Mouse (Mus musculus) G1E (cell line): ENCODE results near the gene Afmid.

Experiments
- CTCF ChIP-seq: IDR thresholded peaks from 2 replicates; pipeline ENCODE4 v1.5.1; 2012; ENCODE audit warnings: low read depth, low read length, inconsistent platforms, mixed read lengths
- GATA1 ChIP-seq: IDR thresholded peaks from 2 replicates; pipeline ENCODE4 v1.6.1; 2012; ENCODE audit warnings: borderline replicate concordance, low read length, inconsistent platforms, mixed read lengths
- GATA2 ChIP-seq: IDR thresholded peaks from 2 replicates; pipeline ENCODE4 v1.6.1; 2012; ENCODE audit warnings: low read depth, low read length, inconsistent platforms, borderline replicate concordance
- TAL1 ChIP-seq: conservative IDR thresholded peaks from 2 replicates; pipeline ENCODE4 v1.6.1; 2012; ENCODE audit warnings: low read depth, low read length, inconsistent platforms, mixed read lengths

GRCm38 (mm10) chr11:117878892-117879291 is 53.2 kb downstream of the Afmid start:
- no peak for TF ChIP-seq GATA2
- TF ChIP-seq CTCF, result no peak
- TF ChIP-seq TAL1, result no peak
- no peak for TF ChIP-seq GATA1
